Mouse (Mus musculus): ENCODE data around the gene Cop1.

- TF ChIP-seq CTCF (IDR thresholded peaks at IDR 0.05; ENCODE audit: borderline replicate concordance, insufficient read depth, low read length) (no peak), POLR2A (IDR thresholded peaks at IDR 0.05; ENCODE audit: low read depth, low read length) (no peak)
Measured at GRCm38 (mm10) chr1:159217437-159217836, 14.7 kb upstream of the Cop1 start.

Measured in embryonic fibroblast, embryonic 13.5 days (primary cell).